Mouse (Mus musculus) bone marrow macrophage, adult 2 months (primary cell): ENCODE results near the gene Chst14.

ENCODE experiments used
- CTCF ChIP-seq: IDR thresholded peaks from 2 replicates; pipeline ENCODE4 v1.5.1; 2012; ENCODE audit warnings: low read depth, mild to moderate bottlenecking, low read length, moderate library complexity
- POLR2A ChIP-seq: IDR thresholded peaks from 2 replicates; pipeline ENCODE4 v1.6.1; 2012; ENCODE audit warnings: mild to moderate bottlenecking, low read depth, low read length, borderline replicate concordance

DNA sequence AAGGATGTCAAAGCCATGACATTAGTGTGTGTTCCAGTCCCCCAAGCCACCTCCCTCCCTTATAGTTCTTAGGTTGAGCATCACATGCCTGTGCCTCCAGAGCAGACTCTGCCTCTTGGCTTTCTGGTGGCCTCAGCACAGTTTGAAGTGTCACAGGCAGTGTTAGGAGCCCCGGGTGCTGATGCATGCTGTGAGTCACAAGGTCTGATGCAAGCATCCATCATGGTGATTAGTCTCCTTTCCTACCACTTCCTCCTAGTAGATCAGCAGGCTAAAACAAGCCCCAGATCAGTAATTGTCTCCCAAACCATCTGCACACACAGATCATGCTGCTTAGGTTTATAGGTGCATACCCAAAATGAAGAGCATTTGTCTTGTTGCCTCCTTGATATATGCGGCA lies 35.2 kb downstream of the Chst14 start:
- TF ChIP-seq POLR2A (no peak), CTCF (no peak)
